Mouse (Mus musculus): ENCODE measurements around the gene Zfp174. TPM values are rescaled to one million over a fixed set of nuclear protein-coding genes. Genes with fewer than 3 reads are reported as not detected.
"Not testable (repeated sequence)": the region's sequence is repeated elsewhere in the genome, so short reads cannot be mapped to it uniquely, and the experiment has no call there.

Zfp174 gene
- 0.34 and 0.44 TPM in 2 replicates for polyA plus RNA-seq (2015; fragmentation: Nextera tagmentation; extraction: Ambion mirVana)

GRCm38 (mm10) chr16:3846711-3847518, at the start of gene Zfp174:
Zfp174 (plus strand) TSS chr16:3847268.
- Histone ChIP-seq H3K4me2 (ENCODE audit: low read depth, low read length) (peak within 1 kb of the TSS; percentile 86), H3K4me1 (ENCODE audit: control insufficient read depth, low read depth, low read length) (peaks cover 12% of the 10 kb centered on the region), H3K4me3 (ENCODE audit: low read depth, low read length) (peak within 1 kb of the TSS; percentile 79), H3K27ac (ENCODE audit: low read length) (peak within 1 kb of the TSS; percentile 65), H3K27me3 (ENCODE audit: control insufficient read depth, insufficient read depth, low read depth, low read length) (no peaks in the 10 kb centered on the region), H3K9me3 (replicated peaks; ENCODE audit: control insufficient read depth, low read length) (no peaks in the 10 kb centered on the region), H3K36me3 (ENCODE audit: control insufficient read depth, insufficient read depth) (no peaks in the 10 kb centered on the region), H3K9ac (ENCODE audit: low read depth, low read length) (peak within 1 kb of the TSS; percentile 79)
- ATAC-seq (ENCODE audit: low read depth), result peak; percentile 99
- 3% methylated on average over 38 of the region's 38 CpGs for WGBS (ENCODE audit: insufficient replicate concordance)

DNA sequence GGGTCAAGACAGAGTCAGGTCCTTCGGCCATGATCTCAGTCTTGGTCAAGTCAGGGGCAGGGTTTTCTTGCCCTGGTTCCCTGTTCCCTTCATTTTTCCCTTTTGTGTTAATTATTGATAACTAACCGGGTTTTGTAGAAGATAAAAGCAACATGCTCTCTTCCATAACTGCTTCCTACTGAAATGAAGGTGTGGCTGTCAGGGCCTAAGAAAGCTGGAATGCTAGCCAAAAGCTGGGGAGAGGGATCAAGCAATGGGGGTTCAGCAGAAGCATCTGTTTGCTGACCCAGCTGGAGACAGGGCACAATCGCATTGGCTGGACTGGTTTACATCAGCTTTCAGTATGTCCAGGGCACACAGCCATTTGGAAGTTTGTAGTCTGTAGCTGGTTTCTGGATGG, 38.9 kb upstream of the Zfp174 start:
- Histone ChIP-seq H3K27ac (ENCODE audit: low read length) (no peak overlapping the region), H3K27me3 (ENCODE audit: control insufficient read depth, insufficient read depth, low read depth, low read length) (no peaks in the 10 kb centered on the region), H3K9ac (ENCODE audit: low read depth, low read length) (no peak overlapping the region), H3K4me2 (ENCODE audit: low read depth, low read length) (no peak overlapping the region), H3K4me3 (ENCODE audit: low read depth, low read length) (no peak overlapping the region), H3K9me3 (replicated peaks; ENCODE audit: control insufficient read depth, low read length) (no peaks in the 10 kb centered on the region), H3K4me1 (ENCODE audit: control insufficient read depth, low read depth, low read length) (no peaks in the 10 kb centered on the region), H3K36me3 (ENCODE audit: control insufficient read depth, insufficient read depth) (no peaks in the 10 kb centered on the region)
- WGBS (ENCODE audit: insufficient replicate concordance), result 63% methylated on average over 3 of the region's 3 CpGs
- no peak for ATAC-seq (ENCODE audit: low read depth)

DNA sequence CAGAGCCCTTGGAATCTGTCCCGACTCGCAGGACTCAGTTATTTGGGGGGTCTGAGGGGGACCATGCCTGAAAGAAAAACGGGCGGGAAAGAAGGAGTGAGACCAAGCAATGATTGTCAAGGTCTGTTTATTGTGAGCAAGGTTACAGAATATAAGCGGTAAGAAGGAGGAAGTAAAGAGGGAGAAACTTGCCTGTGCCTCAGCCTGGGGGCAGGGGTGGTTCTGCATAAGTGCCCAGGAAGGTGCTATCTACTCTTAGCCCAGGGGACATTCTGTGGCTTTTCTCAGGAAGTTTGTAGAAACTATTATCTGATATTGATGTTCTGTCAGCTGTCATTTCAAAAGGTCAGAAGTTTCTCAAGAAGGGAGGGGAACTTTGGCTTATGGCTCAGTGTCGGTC, 32.4 kb upstream of the Zfp174 start:
- not testable (repeated sequence) for H3K4me3 ChIP-seq (ENCODE audit: low read depth, low read length); H3K27ac ChIP-seq (ENCODE audit: low read length)
- 59% methylated on average over 6 of the region's 6 CpGs for WGBS (ENCODE audit: insufficient replicate concordance)

DNA sequence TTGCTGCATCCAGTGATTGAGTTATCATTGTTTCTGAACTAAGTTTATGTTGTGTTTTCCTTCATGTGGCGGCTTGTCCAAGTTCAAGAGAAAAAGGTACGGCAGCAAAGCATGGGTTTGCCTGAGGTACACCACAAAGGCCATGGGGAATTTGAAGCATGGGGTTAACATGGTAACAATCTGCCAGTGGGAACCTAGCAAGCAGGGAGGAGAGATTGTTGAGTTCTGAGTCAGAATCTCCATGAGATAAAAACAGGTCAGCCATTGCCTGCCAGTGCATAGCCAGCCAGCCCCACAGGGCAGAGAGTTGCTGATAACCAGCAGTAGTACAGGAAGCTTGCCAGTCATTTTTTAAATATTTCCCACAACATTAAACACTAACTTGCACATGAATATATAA, 26.9 kb upstream of the Zfp174 start:
- Histone ChIP-seq H3K36me3 (ENCODE audit: control insufficient read depth, insufficient read depth) (no peaks in the 10 kb centered on the region), H3K4me3 (ENCODE audit: low read depth, low read length) (no peak overlapping the region), H3K9ac (ENCODE audit: low read depth, low read length) (no peak overlapping the region), H3K27me3 (ENCODE audit: control insufficient read depth, insufficient read depth, low read depth, low read length) (no peaks in the 10 kb centered on the region), H3K4me1 (ENCODE audit: control insufficient read depth, low read depth, low read length) (no peaks in the 10 kb centered on the region), H3K27ac (ENCODE audit: low read length) (no peak overlapping the region), H3K4me2 (ENCODE audit: low read depth, low read length) (no peak overlapping the region), H3K9me3 (replicated peaks; ENCODE audit: control insufficient read depth, low read length) (no peaks in the 10 kb centered on the region)
- no peak for ATAC-seq (ENCODE audit: low read depth)
- WGBS (ENCODE audit: insufficient replicate concordance), result 68% methylated on average over 2 of the region's 2 CpGs

More for the DNA sequence above, 32.4 kb upstream of the Zfp174 start:
- not testable (repeated sequence) for ATAC-seq (ENCODE audit: low read depth); H3K27me3 ChIP-seq (ENCODE audit: control insufficient read depth, insufficient read depth, low read depth, low read length); H3K4me1 ChIP-seq (ENCODE audit: control insufficient read depth, low read depth, low read length); H3K4me2 ChIP-seq (ENCODE audit: low read depth, low read length); H3K36me3 ChIP-seq (ENCODE audit: control insufficient read depth, insufficient read depth); H3K9ac ChIP-seq (ENCODE audit: low read depth, low read length); H3K9me3 ChIP-seq (replicated peaks; ENCODE audit: control insufficient read depth, low read length)

GRCm38 (mm10) chr16:3828021-3828420, 19.0 kb upstream of the Zfp174 start:
- Histone ChIP-seq H3K4me1 (ENCODE audit: control insufficient read depth, low read depth, low read length) (no peaks in the 10 kb centered on the region), H3K9ac (ENCODE audit: low read depth, low read length) (no peak overlapping the region), H3K4me3 (ENCODE audit: low read depth, low read length) (no peak overlapping the region), H3K36me3 (ENCODE audit: control insufficient read depth, insufficient read depth) (no peaks in the 10 kb centered on the region), H3K9me3 (replicated peaks; ENCODE audit: control insufficient read depth, low read length) (no peaks in the 10 kb centered on the region), H3K27ac (ENCODE audit: low read length) (no peak overlapping the region), H3K27me3 (ENCODE audit: control insufficient read depth, insufficient read depth, low read depth, low read length) (no peaks in the 10 kb centered on the region), H3K4me2 (ENCODE audit: low read depth, low read length) (no peak overlapping the region)
- no peak for ATAC-seq (ENCODE audit: low read depth)
- 30% methylated on average over 3 of the region's 3 CpGs for WGBS (ENCODE audit: insufficient replicate concordance)

- 50% methylated on average over 2 of the region's 2 CpGs for WGBS (ENCODE audit: insufficient replicate concordance)
- no peak for ATAC-seq (ENCODE audit: low read depth)
Observed at GRCm38 (mm10) chr16:3829727-3830126, 17.3 kb upstream of the Zfp174 start.

GRCm38 (mm10) chr16:3830588-3831109, 16.4 kb upstream of the Zfp174 start, which contains the start of gene Olfr15:
Olfr15 (plus strand) TSS chr16:3830878.
- Histone ChIP-seq H3K9me3 (replicated peaks; ENCODE audit: control insufficient read depth, low read length) (no peaks in the 10 kb centered on the region), H3K27me3 (ENCODE audit: control insufficient read depth, insufficient read depth, low read depth, low read length) (no peaks in the 10 kb centered on the region), H3K9ac (ENCODE audit: low read depth, low read length) (no peak within 1 kb of the TSS), H3K36me3 (ENCODE audit: control insufficient read depth, insufficient read depth) (no peaks in the 10 kb centered on the region), H3K27ac (ENCODE audit: low read length) (no peak within 1 kb of the TSS), H3K4me3 (ENCODE audit: low read depth, low read length) (no peak within 1 kb of the TSS), H3K4me2 (ENCODE audit: low read depth, low read length) (no peak within 1 kb of the TSS), H3K4me1 (ENCODE audit: control insufficient read depth, low read depth, low read length) (no peaks in the 10 kb centered on the region)
- ATAC-seq (ENCODE audit: low read depth), result no peak

More at GRCm38 (mm10) chr16:3829727-3830126, 17.3 kb upstream of the Zfp174 start:
- Histone ChIP-seq H3K4me1 (ENCODE audit: control insufficient read depth, low read depth, low read length) (no peaks in the 10 kb centered on the region), H3K27ac (ENCODE audit: low read length) (no peak overlapping the region), H3K9ac (ENCODE audit: low read depth, low read length) (no peak overlapping the region), H3K9me3 (replicated peaks; ENCODE audit: control insufficient read depth, low read length) (no peaks in the 10 kb centered on the region), H3K36me3 (ENCODE audit: control insufficient read depth, insufficient read depth) (no peaks in the 10 kb centered on the region), H3K27me3 (ENCODE audit: control insufficient read depth, insufficient read depth, low read depth, low read length) (no peaks in the 10 kb centered on the region), H3K4me3 (ENCODE audit: low read depth, low read length) (no peak overlapping the region), H3K4me2 (ENCODE audit: low read depth, low read length) (no peak overlapping the region)

GRCm38 (mm10) chr16:3835461-3835860, 11.6 kb upstream of the Zfp174 start:
- Histone ChIP-seq H3K36me3 (ENCODE audit: control insufficient read depth, insufficient read depth) (no peaks in the 10 kb centered on the region), H3K27me3 (ENCODE audit: control insufficient read depth, insufficient read depth, low read depth, low read length) (no peaks in the 10 kb centered on the region)

DNA sequence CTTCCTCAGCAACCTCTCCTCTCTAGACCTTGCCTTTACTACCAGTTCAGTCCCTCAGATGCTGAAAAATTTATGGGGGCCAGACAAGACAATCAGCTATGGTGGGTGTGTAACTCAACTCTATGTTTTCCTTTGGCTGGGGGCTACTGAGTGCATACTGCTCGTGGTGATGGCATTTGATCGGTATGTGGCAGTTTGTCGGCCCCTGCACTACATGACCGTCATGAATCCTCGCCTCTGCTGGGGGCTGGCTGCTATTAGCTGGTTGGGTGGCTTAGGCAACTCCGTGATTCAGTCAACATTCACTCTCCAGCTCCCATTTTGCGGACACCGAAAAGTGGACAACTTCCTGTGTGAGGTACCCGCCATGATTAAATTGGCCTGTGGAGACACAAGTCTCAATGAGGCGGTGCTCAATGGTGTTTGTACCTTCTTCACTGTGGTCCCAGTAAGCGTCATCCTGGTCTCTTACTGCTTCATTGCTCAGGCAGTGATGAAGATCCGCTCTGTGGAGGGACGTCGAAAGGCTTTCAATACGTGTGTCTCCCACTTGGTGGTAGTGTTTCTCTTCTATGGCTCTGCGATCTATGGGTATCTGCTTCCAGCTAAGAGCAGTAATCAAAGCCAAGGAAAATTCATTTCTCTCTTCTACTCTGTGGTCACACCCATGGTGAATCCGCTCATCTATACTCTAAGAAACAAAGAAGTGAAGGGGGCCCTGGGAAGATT, 7.7 kb upstream of the Zfp174 start:
- Histone ChIP-seq H3K4me3 (ENCODE audit: low read depth, low read length) (no peak overlapping the region), H3K4me1 (ENCODE audit: control insufficient read depth, low read depth, low read length) (no peaks in the 10 kb centered on the region), H3K27ac (ENCODE audit: low read length) (no peak overlapping the region), H3K9ac (ENCODE audit: low read depth, low read length) (no peak overlapping the region), H3K36me3 (ENCODE audit: control insufficient read depth, insufficient read depth) (no peaks in the 10 kb centered on the region), H3K4me2 (ENCODE audit: low read depth, low read length) (no peak overlapping the region), H3K9me3 (replicated peaks; ENCODE audit: control insufficient read depth, low read length) (no peaks in the 10 kb centered on the region), H3K27me3 (ENCODE audit: control insufficient read depth, insufficient read depth, low read depth, low read length) (no peaks in the 10 kb centered on the region)
- 48% methylated on average over 17 of the region's 17 CpGs for WGBS (ENCODE audit: insufficient replicate concordance)
- ATAC-seq (ENCODE audit: low read depth), result no peak

More at GRCm38 (mm10) chr16:3835461-3835860, 11.6 kb upstream of the Zfp174 start:
- Histone ChIP-seq H3K4me1 (ENCODE audit: control insufficient read depth, low read depth, low read length) (no peaks in the 10 kb centered on the region), H3K9me3 (replicated peaks; ENCODE audit: control insufficient read depth, low read length) (no peaks in the 10 kb centered on the region), H3K4me2 (ENCODE audit: low read depth, low read length) (no peak overlapping the region), H3K4me3 (ENCODE audit: low read depth, low read length) (no peak overlapping the region), H3K27ac (ENCODE audit: low read length) (no peak overlapping the region), H3K9ac (ENCODE audit: low read depth, low read length) (no peak overlapping the region)
- no peak for ATAC-seq (ENCODE audit: low read depth)
- 60% methylated on average over 2 of the region's 2 CpGs for WGBS (ENCODE audit: insufficient replicate concordance)
